18 mouse cellular contexts compared by ENCODE assay signal in genomic region chr16:49774059-49775001, GRCm38 (mm10). TPM values are rescaled to one million over a fixed set of nuclear protein-coding genes. Genes with fewer than 3 reads are reported as not detected.
A peak's percentile ranks its signal among the peaks of the same experiment; 100 is the strongest.
DNase-seq lines count a peak whose midpoint lies in the region; ATAC-seq lines count a peak whose summit lies in the region.
"Had no signal": no experiment of that assay in that cellular context is flagged by ENCODE, and none has a peak within 500 bp of the region (broad histone marks: within the 10 kb centered on the region; RNA-seq: fewer than 3 reads in every experiment).

No protein-coding gene starts in this region.

- H3K9ac ChIP-seq in kidney, embryonic 16.5 days (replicated peaks; ENCODE audit: low read length) = no peak overlapping the region
- H3K9ac ChIP-seq in liver, embryonic 12.5 days = peak overlapping the region; percentile 68
- H3K9ac ChIP-seq: heart, embryonic 12.5 days; intestine, embryonic 15.5 days; neural tube, embryonic 13.5 days had no signal

- WGBS in kidney, embryonic 16.5 days = 69% methylated on average over 18 of the region's 18 CpGs
- WGBS in liver, embryonic 12.5 days (ENCODE audit: insufficient replicate concordance) = 29% methylated on average over 18 of the region's 18 CpGs

- peak; percentile 39; the same call in 1 of the 2 replicates for ATAC-seq in kidney, embryonic 16.5 days (ENCODE audit: low FRiP score, low TSS enrichment)
- ATAC-seq in common myeloid progenitor, adult 5-6 weeks (replicated peaks; ENCODE audit: low read depth, poor library complexity, severe bottlenecking) = peak; percentile 33
- ATAC-seq in liver, embryonic 12.5 days = no peak

- H3K27ac ChIP-seq in kidney, embryonic 16.5 days (ENCODE audit: low read length) = no peak overlapping the region
- H3K27ac ChIP-seq in liver, embryonic 12.5 days = peak overlapping the region; percentile 98
- H3K27ac ChIP-seq: intestine, embryonic 15.5 days; neural tube, embryonic 13.5 days had no signal

- no peak overlapping the region for H3K4me3 ChIP-seq in kidney, embryonic 16.5 days (ENCODE audit: low read length)
- H3K4me3 ChIP-seq in liver, embryonic 12.5 days = peak overlapping the region; percentile 8; the same call in 1 of the 2 replicates
- H3K4me3 ChIP-seq: heart, embryonic 12.5 days; intestine, embryonic 15.5 days; neural tube, embryonic 13.5 days had no signal

- H3K36me3 ChIP-seq in kidney, embryonic 16.5 days (ENCODE audit: insufficient read depth, low read length) = no peaks in the 10 kb centered on the region
- H3K36me3 ChIP-seq in liver, embryonic 12.5 days = no peaks in the 10 kb centered on the region
- H3K36me3 ChIP-seq: heart, embryonic 12.5 days; intestine, embryonic 15.5 days; neural tube, embryonic 13.5 days had no signal

- no peaks in the 10 kb centered on the region for H3K27me3 ChIP-seq in kidney, embryonic 16.5 days (ENCODE audit: insufficient read depth, low read length)
- H3K27me3 ChIP-seq in liver, embryonic 12.5 days (replicated peaks) = no peaks in the 10 kb centered on the region
- H3K27me3 ChIP-seq: heart, embryonic 12.5 days; intestine, embryonic 15.5 days; neural tube, embryonic 13.5 days had no signal

- H3K4me2 ChIP-seq in kidney, embryonic 16.5 days (replicated peaks; ENCODE audit: low read depth, low read length) = no peak overlapping the region
- peak overlapping the region; percentile 65 for H3K4me2 ChIP-seq in liver, embryonic 12.5 days
- H3K4me2 ChIP-seq: intestine, embryonic 15.5 days; neural tube, embryonic 13.5 days had no signal

- no peak for DNase-seq in kidney, adult 11 months
- DNase-seq in naive thymus-derived CD4-positive, alpha-beta T cell, adult 2 months (ENCODE audit: low read depth) = peak; percentile 58
- no peak for DNase-seq in layer of hippocampus, adult 11-12 months (ENCODE audit: low spot score)
- DNase-seq in layer of hippocampus, adult 9-10 months (ENCODE audit: low spot score) = no peak
- no peak for DNase-seq in lung, postnatal 25 days (ENCODE audit: low spot score)
- DNase-seq: adrenal gland, postnatal 36 days; B cell, adult 2 months; gastrocnemius, postnatal 25 days; kidney, postnatal 25 days; lung, adult 2 months; right cerebral cortex, postnatal 4 days; thymus, postnatal 36 days had no signal

- no peaks in the 10 kb centered on the region for H3K9me3 ChIP-seq in kidney, embryonic 16.5 days (ENCODE audit: low read length)
- H3K9me3 ChIP-seq in liver, embryonic 12.5 days (replicated peaks) = no peaks in the 10 kb centered on the region
- H3K9me3 ChIP-seq: heart, embryonic 12.5 days; intestine, embryonic 15.5 days; neural tube, embryonic 13.5 days had no signal

- no peaks in the 10 kb centered on the region for H3K4me1 ChIP-seq in kidney, embryonic 16.5 days (ENCODE audit: insufficient read depth, low read length)
- peaks cover 97% of the 10 kb centered on the region for H3K4me1 ChIP-seq in liver, embryonic 12.5 days
- H3K4me1 ChIP-seq: intestine, embryonic 15.5 days; neural tube, embryonic 13.5 days had no signal

RNA-seq across cellular contexts. Expression of gene Cd47, which starts 26.0 kb away (rescaled TPM):
- 75.2 and 78.0 TPM in 2 replicates for polyA plus RNA-seq in kidney, embryonic 16.5 days (2015; fragmentation: Nextera tagmentation; extraction: Ambion mirVana)
- 237 and 246 TPM in 2 replicates for total RNA-seq in common myeloid progenitor, adult 5-6 weeks (2017)
- polyA plus RNA-seq in liver, embryonic 12.5 days (2016; fragmentation: Nextera tagmentation; extraction: Ambion mirVana) = 308 and 327 TPM in 2 replicates
